Mouse (Mus musculus) liver, embryonic 14.5 days (tissue): Measurements from ENCODE around the gene Olfr1510. TPM values are rescaled to one million over a fixed set of nuclear protein-coding genes. Genes with fewer than 3 reads are reported as not detected.
"Not testable (repeated sequence)": the region's sequence is repeated elsewhere in the genome, so short reads cannot be mapped to it uniquely, and the experiment has no call there.

Experiments
- ATAC-seq: fragments of 200-750 bp; cut with Nextera tagmentation; 2 replicates; pipeline ENCODE4 v1.8.0; 2017; ENCODE audit warnings: moderate number of reproducible peaks, mild to moderate bottlenecking, moderate library complexity; ENCODE audit not compliant: insufficient read depth
- DNase-seq, 3 experiments: peaks; one replicate each; pipeline ENCODE4 v3.0.0-alpha.2; 2012 to 2013; ENCODE audit warnings: low read depth in 3 of 3, low spot score in 3 of 3
- H3K27ac ChIP-seq: fragments of 300-500 bp; sonication (generic); 2 replicates; pipeline ENCODE4 v1.5.1; 2014; ENCODE audit warnings: moderate library complexity, mild to moderate bottlenecking, control low read depth, inconsistent platforms
- H3K27me3 ChIP-seq: fragments of 300-500 bp; sonication (generic); 2 replicates; pipeline ENCODE4 v1.6.1; 2014; ENCODE audit warnings: mild to moderate bottlenecking, low read length, moderate library complexity; ENCODE audit not compliant: control insufficient read depth, insufficient read depth
- H3K36me3 ChIP-seq: fragments of 300-500 bp; sonication (generic); replicated peaks from 2 replicates; pipeline ENCODE4 v1.6.1; 2014; ENCODE audit warnings: low read depth; ENCODE audit not compliant: control insufficient read depth, insufficient read depth
- H3K4me1 ChIP-seq, 2 experiments: fragments of 200-500 bp in 1 of 2; fragments of 300-500 bp in 1 of 2; sonication (generic) in 1 of 2; replicated peaks; 2 replicates each; pipeline ENCODE4 v1.6.1; 2012 to 2014; ENCODE audit warnings: antibody characterized with exemption in 1 of 2, inconsistent platforms in 1 of 2, low read length in 1 of 2; ENCODE audit not compliant: control insufficient read depth in 2 of 2, insufficient read depth in 2 of 2
- H3K4me2 ChIP-seq: fragments of 300-500 bp; sonication (generic); 2 replicates; pipeline ENCODE4 v1.6.1; 2014; ENCODE audit warnings: low read depth, mild to moderate bottlenecking, control low read depth, moderate library complexity
- H3K4me3 ChIP-seq, 2 experiments: fragments of 200-500 bp in 1 of 2; fragments of 300-500 bp in 1 of 2; sonication (generic) in 1 of 2; 2 replicates each; pipeline ENCODE4 v1.5.1; 2012 to 2014; ENCODE audit warnings: low read depth in 2 of 2, low read length in 2 of 2, mild to moderate bottlenecking in 2 of 2, control low read depth in 1 of 2, inconsistent platforms in 1 of 2, moderate library complexity in 1 of 2; ENCODE audit not compliant: insufficient read depth in 1 of 2
- H3K9ac ChIP-seq: fragments of 300-500 bp; sonication (generic); replicated peaks from 2 replicates; pipeline ENCODE4 v1.6.1; 2014; ENCODE audit warnings: mild to moderate bottlenecking, control low read depth, moderate library complexity
- H3K9me3 ChIP-seq: fragments of 300-500 bp; sonication (generic); 2 replicates; pipeline ENCODE4 v1.6.1; 2016; ENCODE audit warnings: low read length, mixed read lengths; ENCODE audit not compliant: control insufficient read depth
- CTCF ChIP-seq: IDR thresholded peaks from 2 replicates; pipeline ENCODE4 v1.5.1; 2016; ENCODE audit warnings: antibody characterized with exemption, low read depth, control low read depth
- EP300 ChIP-seq: IDR thresholded peaks from 2 replicates; pipeline ENCODE4 v1.6.1; 2016; ENCODE audit warnings: antibody characterized with exemption, low read depth
- WGBS: fragments of 180-500 bp; shearing (Covaris S2); extraction: QIAGEN DNeasy Blood & Tissue Kit; methylation state at CpG from one replicate; pipeline ENCODE4 v1.1.7; 2014; ENCODE audit not compliant: insufficient replicate concordance; 5-methylcytosine and 5-hydroxymethylcytosine counted together
- polyA plus RNA-seq, 2 experiments: library from polyadenylated mRNA; depleted of rRNA in 1 of 2; stranded (reverse) in 1 of 2; unstranded in 1 of 2; fragments of >200 nt; fragmentation: Nextera tagmentation in 1 of 2; extraction: Ambion mirVana in 1 of 2; gene quantifications; 2 replicates each; pipeline versions ENCODE4 v1.2.1 to v1.2.3; 2012 to 2014

Gene Olfr1510
- polyA plus RNA-seq, 2 experiments: not detected

GRCm38 (mm10) chr14:52397279-52397678 is 16.9 kb downstream of the Olfr1510 start, which contains the start of gene Olfr1511:
Gene Olfr1511, minus strand, starts transcription at chr14:52397379.
- WGBS: 60% methylated on average over 4 of the region's 4 CpGs

GRCm38 (mm10) chr14:52390084-52390848 is 23.9 kb downstream of the Olfr1510 start:
- H3K27ac ChIP-seq, H3K4me3 ChIP-seq, ATAC-seq, H3K4me2 ChIP-seq, DNase-seq, H3K27me3 ChIP-seq, H3K4me1 ChIP-seq, H3K9me3 ChIP-seq, H3K36me3 ChIP-seq, H3K9ac ChIP-seq: not testable (repeated sequence)
- 61% methylated on average over 9 of the region's 9 CpGs for WGBS

More at GRCm38 (mm10) chr14:52397279-52397678, 16.9 kb downstream of the Olfr1510 start, which contains the start of gene Olfr1511:
- Histone ChIP-seq H3K36me3 (no peaks in the 10 kb centered on the region), H3K27ac (no peak within 1 kb of the TSS), H3K4me3 (no peak within 1 kb of the TSS), H3K27me3 (no peaks in the 10 kb centered on the region), H3K4me2 (no peak within 1 kb of the TSS), H3K4me1 (no peaks in the 10 kb centered on the region), H3K9me3 (no peaks in the 10 kb centered on the region), H3K9ac (no peak within 1 kb of the TSS)
- ATAC-seq (no peak), DNase-seq (no peak)
- TF ChIP-seq EP300: no peak
- TF ChIP-seq CTCF: no peak

GRCm38 (mm10) chr14:52379068-52379467 is 35.1 kb downstream of the Olfr1510 start, which contains the start of gene Olfr1512:
Gene Olfr1512, minus strand, starts transcription at chr14:52379168.
- no peak for ATAC-seq
- H3K4me1 ChIP-seq: no peaks in the 10 kb centered on the region
- no peaks in the 10 kb centered on the region for H3K27me3 ChIP-seq
- no peak within 1 kb of the TSS for H3K4me2 ChIP-seq
- no peak within 1 kb of the TSS for H3K9ac ChIP-seq
- no peak within 1 kb of the TSS for H3K27ac ChIP-seq
- DNase-seq: no peak
- WGBS: 61% methylated on average over 2 of the region's 2 CpGs
- H3K9me3 ChIP-seq: no peaks in the 10 kb centered on the region
- TF ChIP-seq CTCF (no peak), EP300 (no peak)
- no peak within 1 kb of the TSS for H3K4me3 ChIP-seq
- H3K36me3 ChIP-seq: no peaks in the 10 kb centered on the region

DNA sequence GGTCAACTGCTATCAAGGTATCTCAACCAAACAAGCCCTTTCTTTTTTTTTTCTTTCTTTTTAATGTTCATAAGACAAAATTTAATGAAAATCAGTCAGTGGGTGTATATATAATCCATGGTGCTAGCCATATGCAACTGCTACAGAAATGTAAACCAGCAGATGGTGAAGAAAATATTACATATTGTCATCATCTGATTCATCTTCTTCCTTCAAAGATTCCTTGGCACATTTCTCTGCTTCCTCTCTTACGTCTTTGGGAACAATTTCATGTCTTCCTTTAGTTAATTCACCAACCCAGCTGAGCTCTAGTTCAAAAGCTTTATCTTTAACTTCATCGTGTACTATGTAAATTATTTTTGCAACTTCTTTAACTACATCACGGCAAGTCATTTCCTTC is 45.4 kb downstream of the Olfr1510 start:
- H3K4me3 ChIP-seq: no peak overlapping the region
- WGBS: 68% methylated on average over 3 of the region's 3 CpGs
- TF ChIP-seq EP300 (no peak), CTCF (no peak)
- H3K4me2 ChIP-seq: no peak overlapping the region
- no peak overlapping the region for H3K27ac ChIP-seq
- H3K36me3 ChIP-seq: no peaks in the 10 kb centered on the region
- no peak for DNase-seq
- no peaks in the 10 kb centered on the region for H3K4me1 ChIP-seq
- H3K9me3 ChIP-seq: no peaks in the 10 kb centered on the region
- H3K27me3 ChIP-seq: no peaks in the 10 kb centered on the region
- no peak for ATAC-seq
- no peak overlapping the region for H3K9ac ChIP-seq

Other genes starting within 250 kb of the Olfr1510 start
- 15.4 and 25.2 TPM in 2 replicates for gene Supt16, start 217.0 kb downstream of the Olfr1510 start, polyA plus RNA-seq (2012; rRNA removed)
- 35.6 and 39.9 TPM in 2 replicates for gene Supt16, start 217.0 kb downstream of the Olfr1510 start, polyA plus RNA-seq (2014; fragmentation: Nextera tagmentation; extraction: Ambion mirVana)
- 9.7 and 13.1 TPM in 2 replicates for gene Chd8, start 156.6 kb downstream of the Olfr1510 start, polyA plus RNA-seq (2012; rRNA removed)
- gene Chd8, start 156.6 kb downstream of the Olfr1510 start, polyA plus RNA-seq (2014; fragmentation: Nextera tagmentation; extraction: Ambion mirVana): 13.9 and 14.0 TPM in 2 replicates
- gene Tox4, start 135.2 kb downstream of the Olfr1510 start, polyA plus RNA-seq (2012; rRNA removed): 8.5 and 10.1 TPM in 2 replicates
- gene Tox4, start 135.2 kb downstream of the Olfr1510 start, polyA plus RNA-seq (2014; fragmentation: Nextera tagmentation; extraction: Ambion mirVana): 16.6 and 17.2 TPM in 2 replicates
- 2.9 and 3.1 TPM in 2 replicates for gene Rab2b, start 134.8 kb downstream of the Olfr1510 start, polyA plus RNA-seq (2012; rRNA removed)
- gene Rab2b, start 134.8 kb downstream of the Olfr1510 start, polyA plus RNA-seq (2014; fragmentation: Nextera tagmentation; extraction: Ambion mirVana): 1.9 and 2.6 TPM in 2 replicates
- gene Mettl3, start 109.2 kb downstream of the Olfr1510 start, polyA plus RNA-seq (2012; rRNA removed): 14.5 and 15.3 TPM in 2 replicates
- gene Mettl3, start 109.2 kb downstream of the Olfr1510 start, polyA plus RNA-seq (2014; fragmentation: Nextera tagmentation; extraction: Ambion mirVana): 18.1 and 18.2 TPM in 2 replicates
- 0.76 and 0.84 TPM in 2 replicates for gene Sall2, start 85.6 kb downstream of the Olfr1510 start, polyA plus RNA-seq (2012; rRNA removed)
- 0.54 and 0.66 TPM in 2 replicates for gene Sall2, start 85.6 kb downstream of the Olfr1510 start, polyA plus RNA-seq (2014; fragmentation: Nextera tagmentation; extraction: Ambion mirVana)
- gene Olfr1513, start 58.0 kb downstream of the Olfr1510 start, polyA plus RNA-seq (2012; rRNA removed): not detected in 2 replicates
- not detected in 2 replicates for gene Olfr1513, start 58.0 kb downstream of the Olfr1510 start, polyA plus RNA-seq (2014; fragmentation: Nextera tagmentation; extraction: Ambion mirVana)
- gene Olfr1512, start 35.2 kb downstream of the Olfr1510 start, polyA plus RNA-seq (2012; rRNA removed): not detected in 2 replicates
- not detected in 2 replicates for gene Olfr1512, start 35.2 kb downstream of the Olfr1510 start, polyA plus RNA-seq (2014; fragmentation: Nextera tagmentation; extraction: Ambion mirVana)
- gene Olfr1511, start 17.0 kb downstream of the Olfr1510 start, polyA plus RNA-seq (2012; rRNA removed): not detected in 2 replicates
- gene Olfr1511, start 17.0 kb downstream of the Olfr1510 start, polyA plus RNA-seq (2014; fragmentation: Nextera tagmentation; extraction: Ambion mirVana): not detected in 2 replicates
- not detected in 2 replicates for gene Olfr1509, start 28.6 kb upstream of the Olfr1510 start, polyA plus RNA-seq (2012; rRNA removed)
- not detected in 2 replicates for gene Olfr1509, start 28.6 kb upstream of the Olfr1510 start, polyA plus RNA-seq (2014; fragmentation: Nextera tagmentation; extraction: Ambion mirVana)
- gene Olfr1508, start 53.1 kb upstream of the Olfr1510 start, polyA plus RNA-seq (2012; rRNA removed): not detected in 2 replicates
- gene Olfr1508, start 53.1 kb upstream of the Olfr1510 start, polyA plus RNA-seq (2014; fragmentation: Nextera tagmentation; extraction: Ambion mirVana): not detected in 2 replicates
- gene Olfr1507, start 81.4 kb upstream of the Olfr1510 start, polyA plus RNA-seq (2012; rRNA removed): not detected in 2 replicates
- not detected in 2 replicates for gene Olfr1507, start 81.4 kb upstream of the Olfr1510 start, polyA plus RNA-seq (2014; fragmentation: Nextera tagmentation; extraction: Ambion mirVana)